Mouse (Mus musculus) midbrain, postnatal 0 days (tissue): ENCODE measurements around the gene Trim66. TPM values are rescaled to one million over a fixed set of nuclear protein-coding genes. Genes with fewer than 3 reads are reported as not detected.

Experiments used
- ATAC-seq: fragments of 200-750 bp; cut with Nextera tagmentation; 2 replicates; pipeline ENCODE4 v1.8.0; 2017; ENCODE audit warnings: moderate number of reproducible peaks, mild to moderate bottlenecking, moderate TSS enrichment, moderate library complexity; ENCODE audit not compliant: low FRiP score
- DNase-seq: peaks from one replicate; pipeline ENCODE4 v3.0.0-alpha.2; 2015; ENCODE audit warnings: low spot score
- H3K27ac ChIP-seq: fragments of 300-500 bp; sonication (generic); 2 replicates; pipeline ENCODE4 v1.5.1; 2014; ENCODE audit warnings: low read depth, mild to moderate bottlenecking, low read length, mixed read lengths
- H3K27me3 ChIP-seq: fragments of 300-500 bp; sonication (generic); 2 replicates; pipeline ENCODE4 v1.6.1; 2014; ENCODE audit warnings: low read length, control low read depth, mixed read lengths; ENCODE audit not compliant: insufficient read depth
- H3K36me3 ChIP-seq: fragments of 300-500 bp; sonication (generic); 2 replicates; pipeline ENCODE4 v1.6.1; 2014; ENCODE audit warnings: low read length, control low read depth, mixed read lengths; ENCODE audit not compliant: insufficient read depth
- H3K4me1 ChIP-seq: fragments of 300-500 bp; sonication (generic); 2 replicates; pipeline ENCODE4 v1.6.1; 2014; ENCODE audit warnings: mild to moderate bottlenecking, control low read depth, antibody characterized with exemption, low read length, mixed read lengths; ENCODE audit not compliant: insufficient read depth
- H3K4me2 ChIP-seq: fragments of 300-500 bp; sonication (generic); 2 replicates; pipeline ENCODE4 v1.6.1; 2014; ENCODE audit warnings: low read depth, mild to moderate bottlenecking, low read length, mixed read lengths; ENCODE audit not compliant: poor library complexity, severe bottlenecking
- H3K4me3 ChIP-seq: fragments of 300-500 bp; sonication (generic); 2 replicates; pipeline ENCODE4 v1.5.1; 2014; ENCODE audit warnings: low read depth, mild to moderate bottlenecking, low read length, moderate library complexity
- H3K9ac ChIP-seq: fragments of 300-500 bp; sonication (generic); replicated peaks from 2 replicates; pipeline ENCODE4 v1.6.1; 2014; ENCODE audit warnings: mild to moderate bottlenecking, low read length, moderate library complexity, mixed read lengths; ENCODE audit not compliant: poor library complexity, severe bottlenecking
- H3K9me3 ChIP-seq: fragments of 300-500 bp; sonication (generic); 2 replicates; pipeline ENCODE4 v1.6.1; 2016; ENCODE audit warnings: low read length, control low read depth
- CTCF ChIP-seq: IDR thresholded peaks from 2 replicates; pipeline ENCODE4 v1.5.1; 2016; ENCODE audit warnings: antibody characterized with exemption, mild to moderate bottlenecking
- WGBS: fragments of 180-500 bp; shearing (Covaris S2); extraction: QIAGEN DNeasy Blood & Tissue Kit; methylation state at CpG from one replicate; pipeline ENCODE4 v1.1.7; 2014; 5-methylcytosine and 5-hydroxymethylcytosine counted together
- microRNA-seq: library from miRNA; unstranded; fragments of <30 nt; microRNA quantifications from one replicate; pipeline ENCODE4, GENCODE M21; 2016; ENCODE audit warnings: borderline number of aligned reads
- polyA plus RNA-seq: library from polyadenylated mRNA; unstranded; fragments of >200 nt; fragmentation: Nextera tagmentation; extraction: Ambion mirVana; gene quantifications from 2 replicates; pipeline ENCODE4 v1.2.1, GENCODE M21; 2015
- total RNA-seq: library from RNA; depleted of rRNA; stranded (reverse); fragments of >200 nt; gene quantifications from 2 replicates; pipeline ENCODE4 v1.2.3, GENCODE M21; 2014; rRNA removed

Gene Trim66
- total and polyA plus RNA-seq, 2 experiments from 2014 or later: 1.9 to 9.1 TPM

GRCm38 (mm10) chr7:109405491-109405890 is 102.4 kb downstream of the Trim66 start:
- Histone ChIP-seq H3K4me3 (no peak overlapping the region), H3K36me3 (no peaks in the 10 kb centered on the region), H3K9ac (no peak overlapping the region), H3K9me3 (no peaks in the 10 kb centered on the region), H3K4me1 (no peaks in the 10 kb centered on the region), H3K27ac (no peak overlapping the region; the same call in 1 of the 2 replicates), H3K4me2 (no peak overlapping the region), H3K27me3 (no peaks in the 10 kb centered on the region)
- ATAC-seq: no peak
- TF ChIP-seq CTCF: no peak
- WGBS: 58% methylated on average over 7 of the region's 7 CpGs
- peak; percentile 38 for DNase-seq

GRCm38 (mm10) chr7:109399299-109399698 is 108.6 kb downstream of the Trim66 start:
- Histone ChIP-seq H3K9me3 (no peaks in the 10 kb centered on the region), H3K36me3 (no peaks in the 10 kb centered on the region), H3K4me3 (no peak overlapping the region), H3K9ac (no peak overlapping the region), H3K27me3 (no peaks in the 10 kb centered on the region), H3K4me2 (no peak overlapping the region), H3K27ac (no peak overlapping the region), H3K4me1 (no peaks in the 10 kb centered on the region)
- DNase-seq: no peak
- 62% methylated on average over 3 of the region's 3 CpGs for WGBS
- no peak for ATAC-seq
- no peak for TF ChIP-seq CTCF

Small RNA genes within 50 kb of the gene (microRNA-seq; reads per million reads assigned to microRNA genes)
- not detected for gene Gm47284

Other genes starting within 250 kb of the Trim66 start
- gene Stk33, start 69.1 kb downstream of the Trim66 start, total RNA-seq: 6.5 and 6.9 TPM in 2 replicates
- gene Stk33, start 69.1 kb downstream of the Trim66 start, polyA plus RNA-seq: 6.9 and 7.9 TPM in 2 replicates
- gene Rpl27a, start 11.0 kb upstream of the Trim66 start, total RNA-seq: 407 and 426 TPM in 2 replicates
- 84.7 and 92.9 TPM in 2 replicates for gene Rpl27a, start 11.0 kb upstream of the Trim66 start, polyA plus RNA-seq
- gene St5, start 195.5 kb upstream of the Trim66 start, total RNA-seq: 25.8 and 48.3 TPM in 2 replicates
- gene St5, start 195.5 kb upstream of the Trim66 start, polyA plus RNA-seq: 14.4 and 16.0 TPM in 2 replicates
- gene Akip1, start 195.6 kb upstream of the Trim66 start, total RNA-seq: 7.3 and 8.2 TPM in 2 replicates
- 12.1 and 13.7 TPM in 2 replicates for gene Akip1, start 195.6 kb upstream of the Trim66 start, polyA plus RNA-seq
- 1.5 TPM in 1 of 2 replicates, not detected in the other for gene BC051019, start 215.7 kb upstream of the Trim66 start, total RNA-seq
- gene BC051019, start 215.7 kb upstream of the Trim66 start, polyA plus RNA-seq: 0.45 and 0.58 TPM in 2 replicates
- not detected in 2 replicates for gene Ascl3, start 223.6 kb upstream of the Trim66 start, total RNA-seq
- gene Ascl3, start 223.6 kb upstream of the Trim66 start, polyA plus RNA-seq: 0.23 TPM in 1 of 2 replicates, not detected in the other
- gene Tmem9b, start 244.7 kb upstream of the Trim66 start, total RNA-seq: 316 and 407 TPM in 2 replicates
- 167 and 169 TPM in 2 replicates for gene Tmem9b, start 244.7 kb upstream of the Trim66 start, polyA plus RNA-seq